Mouse (Mus musculus): Measurements from ENCODE around the gene Myo5a. TPM values are rescaled to one million over a fixed set of nuclear protein-coding genes. Genes with fewer than 3 reads are reported as not detected.
A peak's percentile ranks its signal among the peaks of the same experiment; 100 is the strongest.

Myo5a gene
- polyA plus RNA-seq, 1 experiment from 2014 or later = 23.9 TPM

DNA sequence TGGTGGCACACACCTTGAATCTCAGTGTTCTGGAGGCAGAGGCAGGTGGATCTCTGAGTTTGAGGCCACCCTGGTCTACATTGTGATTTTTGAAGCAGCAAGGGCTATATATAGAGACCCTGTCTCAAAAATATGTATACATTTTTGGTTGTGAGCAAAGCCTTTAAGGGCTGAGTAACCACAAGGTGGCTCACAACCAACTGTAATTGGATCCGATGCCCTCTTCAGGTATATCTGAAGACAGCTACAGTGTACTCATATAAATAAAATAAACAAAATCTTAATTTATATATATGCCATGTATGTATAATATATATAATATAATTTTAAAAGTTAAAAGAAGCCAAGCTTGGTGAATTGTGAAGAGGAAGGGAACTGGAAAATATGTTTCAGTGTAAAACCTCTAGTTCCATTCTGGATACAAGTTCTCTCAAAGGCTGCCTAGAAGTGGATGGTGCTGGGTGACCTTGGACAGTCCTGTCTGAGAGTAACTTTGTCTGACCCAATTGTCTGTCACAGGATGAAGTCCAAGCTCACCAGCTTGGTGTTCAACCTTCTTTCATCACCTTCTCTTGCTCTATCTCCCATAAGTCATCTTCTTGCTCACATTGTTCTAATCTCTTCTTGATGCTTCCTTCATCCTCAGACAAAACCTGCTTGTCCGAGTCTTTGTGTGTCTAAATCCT is 28.8 kb upstream of the Myo5a start:
- Histone ChIP-seq H3K36me3 (peaks cover 51% of the 10 kb centered on the region), H3K27me3 (ENCODE audit: insufficient read depth, poor library complexity, severe bottlenecking) (no peaks in the 10 kb centered on the region), H3K9me3 (no peaks in the 10 kb centered on the region), H3K4me1 (replicated peaks) (peaks cover 17% of the 10 kb centered on the region), H3K27ac (no peak overlapping the region), H3K4me3 (no peak overlapping the region)
- DNase-seq (ENCODE audit: low spot score) = no peak
- 89% methylated on average over 2 of the region's 2 CpGs for WGBS

DNA sequence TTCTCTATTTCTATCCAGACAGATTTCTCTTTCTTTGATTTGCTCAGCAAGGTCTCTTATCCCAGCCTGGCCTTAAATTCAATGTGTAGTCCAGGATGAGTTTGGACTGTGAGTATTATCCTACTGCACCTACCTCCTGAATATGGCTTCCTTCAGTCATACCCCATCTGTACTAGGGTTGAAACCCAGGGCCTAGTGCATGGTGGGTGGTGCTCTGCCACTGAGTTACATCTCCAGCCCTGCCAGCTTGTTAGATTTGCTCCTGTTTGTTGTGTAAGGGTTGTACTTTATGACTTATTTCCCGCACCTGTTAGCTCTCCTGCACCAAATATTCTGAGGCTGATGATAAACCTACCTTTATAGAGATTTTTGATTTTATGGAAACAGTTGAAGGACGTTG is 27.6 kb upstream of the Myo5a start:
- WGBS = 97% methylated on average over 2 of the region's 2 CpGs
- H3K4me1 ChIP-seq (replicated peaks) = peaks cover 15% of the 10 kb centered on the region
- H3K36me3 ChIP-seq = peaks cover 59% of the 10 kb centered on the region
- no peak overlapping the region for H3K4me3 ChIP-seq
- DNase-seq (ENCODE audit: low spot score) = no peak
- H3K27me3 ChIP-seq (ENCODE audit: insufficient read depth, poor library complexity, severe bottlenecking) = no peaks in the 10 kb centered on the region
- no peak overlapping the region for H3K27ac ChIP-seq
- no peaks in the 10 kb centered on the region for H3K9me3 ChIP-seq

DNA sequence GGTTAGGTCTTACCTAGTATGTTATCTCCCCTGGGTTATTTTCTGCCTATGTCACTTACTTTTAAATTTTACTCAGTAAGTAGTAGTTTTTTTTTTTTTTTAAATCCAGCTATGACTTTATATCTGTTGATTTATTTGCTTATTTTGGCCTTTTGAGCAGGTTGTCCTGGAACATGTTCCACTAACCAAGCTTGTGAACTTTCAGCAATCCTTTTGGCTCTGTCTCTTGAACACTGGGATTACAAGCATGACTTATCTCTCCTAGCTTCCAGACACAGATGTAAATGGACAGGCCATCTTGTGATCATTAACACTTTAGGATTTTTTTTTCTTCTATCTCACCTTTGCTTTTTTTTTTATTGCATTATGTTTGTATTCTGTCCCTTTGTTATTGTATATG is 23.7 kb upstream of the Myo5a start:
- H3K4me1 ChIP-seq (replicated peaks) = no peaks in the 10 kb centered on the region
- H3K9me3 ChIP-seq = no peaks in the 10 kb centered on the region
- DNase-seq (ENCODE audit: low spot score) = no peak
- H3K27me3 ChIP-seq (ENCODE audit: insufficient read depth, poor library complexity, severe bottlenecking) = no peaks in the 10 kb centered on the region
- peaks cover 46% of the 10 kb centered on the region for H3K36me3 ChIP-seq
- no peak overlapping the region for H3K27ac ChIP-seq
- H3K4me3 ChIP-seq = no peak overlapping the region

- Histone ChIP-seq H3K4me3 (no peak overlapping the region), H3K36me3 (peaks cover 36% of the 10 kb centered on the region), H3K27me3 (ENCODE audit: insufficient read depth, poor library complexity, severe bottlenecking) (no peaks in the 10 kb centered on the region), H3K4me1 (replicated peaks) (no peaks in the 10 kb centered on the region), H3K27ac (no peak overlapping the region), H3K9me3 (no peaks in the 10 kb centered on the region)
- DNase-seq (ENCODE audit: low spot score) = no peak
- 90% methylated on average over 3 of the region's 3 CpGs for whole genome bisulfite sequencing
These were observed 21.7 kb upstream of the Myo5a start for GRCm38 (mm10) chr9:75049100-75049499.

GRCm38 (mm10) chr9:75050003-75050402 is 20.8 kb upstream of the Myo5a start:
- Histone ChIP-seq H3K27ac (no peak overlapping the region), H3K27me3 (ENCODE audit: insufficient read depth, poor library complexity, severe bottlenecking) (no peaks in the 10 kb centered on the region), H3K4me1 (replicated peaks) (no peaks in the 10 kb centered on the region), H3K4me3 (no peak overlapping the region), H3K9me3 (no peaks in the 10 kb centered on the region), H3K36me3 (peaks cover 40% of the 10 kb centered on the region)
- 45% methylated on average over 3 of the region's 3 CpGs for WGBS
- DNase-seq (ENCODE audit: low spot score) = peak; percentile 42

DNA sequence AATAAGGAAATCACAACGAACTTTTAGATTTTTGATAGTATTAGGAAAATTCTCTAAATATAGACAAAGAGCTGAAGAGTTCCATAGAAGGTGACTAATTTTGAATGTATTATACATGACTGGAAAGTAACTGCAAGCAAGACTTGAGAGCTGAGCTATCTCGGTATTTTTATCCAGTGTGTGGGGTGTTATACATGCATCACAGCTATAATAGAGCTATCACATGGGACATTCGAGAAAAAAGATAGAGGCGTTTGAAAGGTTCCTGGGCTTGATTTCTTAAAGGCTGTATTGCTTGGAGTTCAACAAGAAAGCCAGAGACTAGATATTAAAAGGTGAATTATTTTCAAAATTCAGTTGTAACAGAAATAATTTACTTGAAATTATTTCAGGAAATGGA is 19.0 kb upstream of the Myo5a start:
- Histone ChIP-seq H3K4me1 (replicated peaks) (no peaks in the 10 kb centered on the region), H3K36me3 (peaks cover 37% of the 10 kb centered on the region), H3K27ac (no peak overlapping the region), H3K9me3 (no peaks in the 10 kb centered on the region), H3K27me3 (ENCODE audit: insufficient read depth, poor library complexity, severe bottlenecking) (no peaks in the 10 kb centered on the region), H3K4me3 (no peak overlapping the region)
- no peak for DNase-seq (ENCODE audit: low spot score)
- WGBS = 92% methylated on average over 4 of the region's 4 CpGs

- no peaks in the 10 kb centered on the region for H3K9me3 ChIP-seq
- no peak for DNase-seq (ENCODE audit: low spot score)
- 93% methylated on average over 5 of the region's 5 CpGs for WGBS
These were observed 15.8 kb upstream of the Myo5a start for GRCm38 (mm10) chr9:75055046-75055445.

DNA sequence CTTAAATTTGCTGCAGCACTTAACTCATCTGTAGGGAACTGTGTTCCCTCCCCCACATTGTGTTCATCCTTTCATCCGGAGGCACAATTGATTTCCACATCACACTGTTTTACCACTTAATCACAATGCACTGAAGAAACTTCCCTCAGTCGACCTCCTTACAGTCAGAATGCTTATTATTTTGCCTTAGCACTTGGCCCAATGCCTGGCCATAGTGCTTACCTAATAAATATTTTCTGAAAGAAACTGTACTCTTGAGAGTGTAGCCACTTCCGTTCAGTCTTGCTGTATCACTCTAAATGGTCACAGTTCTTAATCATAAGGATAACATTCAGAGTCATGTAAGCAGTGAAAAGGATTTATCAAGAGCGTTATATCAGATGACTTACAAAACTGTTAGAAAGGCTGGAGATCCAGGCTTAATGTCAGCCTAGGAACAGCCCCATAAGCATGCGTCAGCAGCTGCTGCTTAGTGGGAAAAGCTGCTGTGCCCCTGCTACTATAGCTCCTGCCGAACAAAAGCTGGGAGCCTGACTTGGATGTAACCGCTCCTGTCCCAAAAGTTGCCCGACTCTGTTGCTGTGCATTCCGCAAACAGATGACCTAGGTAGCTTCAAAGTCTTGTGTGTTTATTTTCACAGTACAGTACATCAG is 6.0 kb upstream of the Myo5a start:
- WGBS = 79% methylated on average over 9 of the region's 9 CpGs
- Histone ChIP-seq H3K27me3 (ENCODE audit: insufficient read depth, poor library complexity, severe bottlenecking) (peaks cover under 1% of the 10 kb centered on the region; the same call in 1 of the 2 replicates), H3K36me3 (peaks cover 8% of the 10 kb centered on the region), H3K27ac (no peak overlapping the region), H3K4me3 (no peak overlapping the region), H3K4me1 (replicated peaks) (no peaks in the 10 kb centered on the region), H3K9me3 (no peaks in the 10 kb centered on the region)
- DNase-seq (ENCODE audit: low spot score) = no peak

More at GRCm38 (mm10) chr9:75055046-75055445, 15.8 kb upstream of the Myo5a start:
- Histone ChIP-seq H3K4me3 (no peak overlapping the region), H3K4me1 (replicated peaks) (no peaks in the 10 kb centered on the region), H3K27me3 (ENCODE audit: insufficient read depth, poor library complexity, severe bottlenecking) (no peaks in the 10 kb centered on the region), H3K27ac (no peak overlapping the region), H3K36me3 (peaks cover 61% of the 10 kb centered on the region)

DNA sequence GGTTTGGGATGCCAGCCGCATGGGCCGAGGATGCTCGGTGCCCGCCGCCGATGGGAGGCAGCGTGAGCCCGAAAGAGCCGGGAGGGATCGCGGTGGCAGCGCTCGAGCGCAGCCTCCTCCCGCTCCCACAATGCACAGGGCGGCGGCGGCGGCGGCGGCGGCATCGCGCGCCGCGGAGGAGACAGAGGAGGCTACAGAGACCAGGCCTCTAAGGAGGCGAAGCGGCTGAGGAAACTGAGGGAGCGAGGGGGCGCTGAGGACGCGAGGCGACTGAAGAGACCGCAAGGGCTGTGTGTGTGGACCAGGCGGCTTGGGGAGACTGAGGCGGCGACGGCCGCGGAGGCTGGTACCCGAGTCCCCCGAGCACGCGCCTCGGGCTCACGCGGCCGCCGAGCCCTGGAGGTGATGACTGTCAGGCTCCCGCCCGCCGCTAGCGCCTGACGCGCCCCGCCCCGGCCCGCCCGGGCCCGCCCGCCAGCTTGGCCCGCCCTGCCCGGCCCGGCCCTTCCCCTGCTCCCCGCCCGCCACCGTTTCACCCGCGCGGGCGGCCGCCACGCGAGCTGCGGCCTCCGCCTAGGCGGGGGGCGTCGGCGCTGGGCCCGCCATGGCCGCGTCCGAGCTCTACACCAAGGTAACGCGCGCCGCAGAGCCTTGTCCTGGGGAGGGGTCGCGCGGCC is 352 bp downstream of the Myo5a start:
- H3K9me3 ChIP-seq = no peaks in the 10 kb centered on the region
- H3K27ac ChIP-seq = peak overlapping the region; percentile 98
- H3K4me3 ChIP-seq = peak overlapping the region; percentile 88
- peaks cover 6% of the 10 kb centered on the region; the same call in 1 of the 2 replicates for H3K27me3 ChIP-seq (ENCODE audit: insufficient read depth, poor library complexity, severe bottlenecking)
- H3K36me3 ChIP-seq = no peaks in the 10 kb centered on the region
- WGBS = 0% methylated on average over 78 of the region's 92 CpGs
- peak; percentile 89 for DNase-seq (ENCODE audit: low spot score)
- peaks cover 25% of the 10 kb centered on the region for H3K4me1 ChIP-seq (replicated peaks)

- WGBS = under 1% methylated on average over 29 of the region's 29 CpGs
- Histone ChIP-seq H3K27me3 (ENCODE audit: insufficient read depth, poor library complexity, severe bottlenecking) (peaks cover 6% of the 10 kb centered on the region; the same call in 1 of the 2 replicates), H3K4me1 (replicated peaks) (peaks cover 25% of the 10 kb centered on the region), H3K36me3 (no peaks in the 10 kb centered on the region), H3K27ac (peak overlapping the region; percentile 98), H3K4me3 (peak overlapping the region; percentile 88), H3K9me3 (no peaks in the 10 kb centered on the region)
- DNase-seq (ENCODE audit: low spot score) = peak; percentile 73
These were observed 934 bp downstream of the Myo5a start for GRCm38 (mm10) chr9:75071706-75072192.

DNA sequence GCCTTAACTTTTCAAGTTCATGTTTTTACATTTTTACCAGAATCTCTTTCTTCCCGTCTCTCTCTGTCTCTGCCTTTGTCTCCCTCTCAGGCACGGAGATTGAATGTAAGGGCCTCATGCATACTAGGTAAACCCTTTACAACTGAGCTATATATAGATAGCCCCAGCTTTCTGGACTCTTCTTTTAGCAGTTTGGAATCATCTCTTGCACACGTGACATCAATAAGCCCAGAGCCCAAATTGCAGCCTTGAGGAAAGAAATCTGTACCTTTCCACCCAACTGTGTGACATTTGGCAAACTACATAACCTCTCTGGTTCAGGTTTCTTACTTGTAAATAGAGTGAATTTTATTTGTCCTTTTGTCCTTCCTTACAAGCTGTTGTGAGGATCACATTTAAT is 1.5 kb downstream of the Myo5a start:
- WGBS = 20% methylated on average over 3 of the region's 3 CpGs
- DNase-seq (ENCODE audit: low spot score) = no peak

DNA sequence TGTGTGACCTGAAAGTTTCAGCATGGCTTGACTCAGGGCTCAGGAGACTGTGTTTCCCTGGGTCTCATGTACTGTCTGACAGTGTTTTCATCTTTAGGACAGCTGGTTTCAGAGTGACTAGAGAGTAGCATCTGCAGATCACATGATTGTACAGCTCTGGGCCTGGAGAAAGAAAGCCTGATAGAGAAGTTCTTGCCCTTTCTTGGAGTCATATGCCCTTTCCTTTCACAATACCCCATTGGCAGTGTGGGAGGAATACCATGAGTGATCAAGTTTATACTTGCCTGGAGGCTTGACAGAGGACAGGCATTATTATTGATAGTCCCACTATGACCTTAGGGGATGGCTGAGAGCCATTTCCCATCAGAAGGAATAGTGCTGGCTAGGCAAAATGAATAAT is 6.4 kb downstream of the Myo5a start:
- DNase-seq (ENCODE audit: low spot score) = no peak
- Histone ChIP-seq H3K9me3 (peaks cover 10% of the 10 kb centered on the region), H3K27me3 (ENCODE audit: insufficient read depth, poor library complexity, severe bottlenecking) (no peaks in the 10 kb centered on the region), H3K27ac (no peak overlapping the region), H3K4me3 (no peak overlapping the region), H3K36me3 (peaks cover 3% of the 10 kb centered on the region; the same call in 1 of the 2 replicates), H3K4me1 (replicated peaks) (peaks cover 17% of the 10 kb centered on the region)

More for the DNA sequence above, 1.5 kb downstream of the Myo5a start:
- Histone ChIP-seq H3K4me1 (replicated peaks) (peaks cover 27% of the 10 kb centered on the region), H3K36me3 (no peaks in the 10 kb centered on the region), H3K9me3 (no peaks in the 10 kb centered on the region), H3K27me3 (ENCODE audit: insufficient read depth, poor library complexity, severe bottlenecking) (peaks cover 6% of the 10 kb centered on the region; the same call in 1 of the 2 replicates), H3K27ac (peak overlapping the region; percentile 98; the same call in 1 of the 2 replicates), H3K4me3 (peak overlapping the region; percentile 88)
